Mouse (Mus musculus) thymus, postnatal 4 days (tissue): ENCODE measurements at regions not wholly inside any gene's neighbourhood (a gene's known extent, or its start where the extent isn't known, plus 50 kb on each side); places are given as distances from the start of the nearest gene placed in this dataset.
A peak's percentile ranks its signal among the peaks of the same experiment; 100 is the strongest.
"Not testable (repeated sequence)": the region's sequence is repeated elsewhere in the genome, so short reads cannot be mapped to it uniquely, and the experiment has no call there.

Experiments used
- DNase-seq: peaks from one replicate; pipeline ENCODE4 v3.0.0; 2021

GRCm38 (mm10) chr13:12726831-12727230 is 73.0 kb downstream of the Prl2c3 start:
- DNase-seq, result peak; percentile 62

- not testable (repeated sequence) for DNase-seq
Observed at GRCm38 (mm10) chr13:12717972-12718546, 81.8 kb downstream of the Prl2c3 start.

GRCm38 (mm10) chr13:12711471-12712273 is 88.2 kb downstream of the Prl2c3 start:
- no peak for DNase-seq

- not testable (repeated sequence) for DNase-seq
Observed at GRCm38 (mm10) chr13:12702804-12703612, 96.9 kb downstream of the Prl2c3 start.

GRCm38 (mm10) chr13:12702111-12702803 is 97.6 kb downstream of the Prl2c3 start:
- peak; percentile 9 for DNase-seq

GRCm38 (mm10) chr13:12693593-12694118 is 106.2 kb downstream of the Prl2c3 start:
- not testable (repeated sequence) for DNase-seq

- DNase-seq, result not testable (repeated sequence)
Observed at GRCm38 (mm10) chr13:12688778-12689177, 111.1 kb downstream of the Prl2c3 start.

GRCm38 (mm10) chr13:12688149-12688548 is 111.7 kb downstream of the Prl2c3 start:
- DNase-seq, result not testable (repeated sequence)

GRCm38 (mm10) chr13:12680954-12681571 is 115.4 kb downstream of the Ero1lb start:
- DNase-seq, result not testable (repeated sequence)

GRCm38 (mm10) chr13:12680283-12680953 is 114.7 kb downstream of the Ero1lb start:
- peak; percentile 46 for DNase-seq

- no peak for DNase-seq
Observed at GRCm38 (mm10) chr13:12677372-12677771, 111.7 kb downstream of the Ero1lb start.

GRCm38 (mm10) chr13:12671011-12671410 is 105.3 kb downstream of the Ero1lb start:
- DNase-seq, result not testable (repeated sequence)

- not testable (repeated sequence) for DNase-seq
Observed at GRCm38 (mm10) chr13:12668742-12669141, 103.1 kb downstream of the Ero1lb start.

GRCm38 (mm10) chr13:12667727-12668665 is 102.3 kb downstream of the Ero1lb start:
- not testable (repeated sequence) for DNase-seq

- DNase-seq, result not testable (repeated sequence)
Observed at GRCm38 (mm10) chr13:12666050-12666449, 100.4 kb downstream of the Ero1lb start.
